Mouse (Mus musculus) spleen, adult 2 months (tissue): Measurements from ENCODE around the gene Olfr331.

ENCODE experiments used
- CTCF ChIP-seq: fragments of 200-500 bp; IDR thresholded peaks from 2 replicates; pipeline ENCODE4 v1.5.1; 2011; ENCODE audit warnings: mild to moderate bottlenecking, inconsistent platforms; ENCODE audit not compliant: insufficient read depth, insufficient read length, insufficient replicate concordance; ENCODE audit errors: extremely low read depth
- POLR2A ChIP-seq: fragments of 200-500 bp; IDR thresholded peaks from 2 replicates; pipeline ENCODE4 v1.6.1; 2011; ENCODE audit warnings: low read depth, low read length, inconsistent platforms

- TF ChIP-seq CTCF (no peak), POLR2A (no peak)
Observed at GRCm38 (mm10) chr11:58452759-58453158, 49.6 kb downstream of the Olfr331 start, which contains the start of gene Lypd9.
